Mouse (Mus musculus): ENCODE measurements around the gene Sprr2i. TPM values are rescaled to one million over a fixed set of nuclear protein-coding genes. Genes with fewer than 3 reads are reported as not detected.

Gene Sprr2i
- not detected in 2 replicates for polyA plus RNA-seq (2016; fragmentation: Nextera tagmentation; extraction: Ambion mirVana)

DNA sequence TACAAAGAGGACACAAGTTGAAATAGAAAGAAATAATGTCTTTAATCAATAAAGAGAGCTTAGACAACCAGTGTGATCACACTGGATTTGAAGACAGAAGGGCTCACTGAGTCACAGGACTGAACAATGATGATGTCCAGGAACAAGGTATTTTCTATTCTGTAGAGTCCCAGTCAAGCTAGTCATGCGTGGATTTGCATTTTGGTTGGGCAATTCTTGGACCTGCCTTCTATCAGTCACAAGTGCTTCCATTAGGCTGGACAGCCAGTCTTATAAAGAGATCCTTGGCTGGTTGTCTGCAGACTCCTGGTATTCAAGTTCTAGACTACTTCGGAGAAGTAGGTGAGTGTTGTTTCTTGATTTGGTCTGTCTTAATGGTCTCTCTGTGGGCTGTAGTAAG, at the start of gene Sprr2i:
Sprr2i (plus strand) TSS at position 301 of the 400 bp plus-strand sequence.
- Histone ChIP-seq H3K4me3 (no peak within 1 kb of the TSS), H3K4me2 (replicated peaks) (no peak within 1 kb of the TSS), H3K36me3 (no peaks in the 10 kb centered on the region), H3K4me1 (no peaks in the 10 kb centered on the region), H3K27ac (no peak within 1 kb of the TSS), H3K27me3 (no peaks in the 10 kb centered on the region), H3K9ac (no peak within 1 kb of the TSS), H3K9me3 (replicated peaks) (no peaks in the 10 kb centered on the region)
- WGBS = 89% methylated on average over 2 of the region's 2 CpGs
- ATAC-seq (ENCODE audit: low FRiP score) = no peak

DNA sequence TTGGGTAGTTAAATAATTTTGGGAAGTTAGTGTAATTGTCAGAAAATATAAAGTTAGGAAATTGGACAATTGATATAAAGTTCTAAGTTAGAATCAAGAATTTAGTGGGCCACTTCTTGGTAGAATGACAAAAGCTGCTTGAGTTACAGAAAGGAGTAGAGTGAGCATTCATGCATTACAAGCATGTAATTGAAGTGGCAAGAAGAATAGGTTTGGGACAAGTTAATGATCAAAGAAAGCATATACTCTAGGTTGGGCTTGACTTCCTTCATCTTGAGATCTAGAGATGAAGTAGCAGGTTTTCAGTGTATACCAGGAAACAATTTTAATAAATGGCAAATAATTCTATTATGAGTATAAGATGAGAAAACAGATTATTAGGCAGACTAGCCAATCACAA, 46.2 kb upstream of the Sprr2i start:
- Histone ChIP-seq H3K27ac (no peak overlapping the region), H3K27me3 (no peaks in the 10 kb centered on the region), H3K4me2 (replicated peaks) (no peak overlapping the region), H3K4me3 (no peak overlapping the region), H3K9me3 (replicated peaks) (no peaks in the 10 kb centered on the region), H3K4me1 (no peaks in the 10 kb centered on the region), H3K36me3 (no peaks in the 10 kb centered on the region), H3K9ac (no peak overlapping the region)
- ATAC-seq (ENCODE audit: low FRiP score) = no peak

DNA sequence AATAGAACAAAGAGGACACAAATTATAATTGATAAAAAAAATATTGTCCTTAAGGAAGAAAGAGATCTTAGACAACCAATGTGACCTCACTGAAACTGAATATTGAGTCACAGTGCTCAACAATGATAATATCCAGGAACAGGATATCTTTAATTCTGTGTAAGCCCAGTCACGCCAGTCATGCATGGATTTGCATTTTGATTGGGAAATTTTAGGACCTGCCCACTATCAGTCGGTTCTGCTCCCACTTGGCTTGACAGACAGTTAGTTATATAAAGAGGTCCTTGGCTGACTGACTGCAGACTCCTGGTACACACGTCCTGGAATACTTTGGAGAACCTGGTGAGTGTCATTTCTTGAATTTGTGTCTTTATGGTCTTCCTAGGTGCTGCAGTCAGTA, 42.9 kb upstream of the Sprr2i start, which contains the start of gene Sprr2f:
Sprr2f (plus strand) TSS at position 301 of the 400 bp plus-strand sequence.
- no peaks in the 10 kb centered on the region for H3K9me3 ChIP-seq (replicated peaks)
- H3K27me3 ChIP-seq = no peaks in the 10 kb centered on the region
- no peak within 1 kb of the TSS for H3K4me3 ChIP-seq
- no peak within 1 kb of the TSS for H3K27ac ChIP-seq
- no peaks in the 10 kb centered on the region for H3K36me3 ChIP-seq
- WGBS = 74% methylated on average over 3 of the region's 3 CpGs
- H3K9ac ChIP-seq = no peak within 1 kb of the TSS
- H3K4me1 ChIP-seq = no peaks in the 10 kb centered on the region
- H3K4me2 ChIP-seq (replicated peaks) = no peak within 1 kb of the TSS
- no peak for ATAC-seq (ENCODE audit: low FRiP score)

DNA sequence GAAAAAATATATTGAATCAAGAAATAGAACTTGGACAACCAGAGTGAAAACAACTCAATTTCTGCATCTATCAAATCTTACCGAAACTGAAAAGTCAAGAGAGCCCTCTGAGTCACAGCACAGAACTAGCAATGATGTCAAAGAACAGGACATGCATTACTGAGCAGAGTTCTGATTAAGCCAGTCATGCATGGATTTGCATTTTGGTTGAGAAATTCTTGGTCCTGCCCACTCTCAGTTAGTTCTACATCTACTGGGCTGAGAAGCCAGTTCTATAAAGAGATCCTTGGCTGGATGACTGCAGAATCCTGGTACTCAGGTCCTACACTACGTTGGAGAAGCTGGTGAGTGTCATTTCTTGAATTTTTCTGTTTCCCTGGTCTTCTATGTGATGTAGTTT, 34.2 kb upstream of the Sprr2i start:
- H3K27me3 ChIP-seq = no peaks in the 10 kb centered on the region
- H3K36me3 ChIP-seq = no peaks in the 10 kb centered on the region
- no peak overlapping the region for H3K9ac ChIP-seq
- no peak for ATAC-seq (ENCODE audit: low FRiP score)
- no peak overlapping the region for H3K4me3 ChIP-seq
- H3K9me3 ChIP-seq (replicated peaks) = no peaks in the 10 kb centered on the region
- H3K4me2 ChIP-seq (replicated peaks) = no peak overlapping the region
- H3K27ac ChIP-seq = no peak overlapping the region
- H3K4me1 ChIP-seq = no peaks in the 10 kb centered on the region
- 76% methylated on average over 2 of the region's 2 CpGs for WGBS

DNA sequence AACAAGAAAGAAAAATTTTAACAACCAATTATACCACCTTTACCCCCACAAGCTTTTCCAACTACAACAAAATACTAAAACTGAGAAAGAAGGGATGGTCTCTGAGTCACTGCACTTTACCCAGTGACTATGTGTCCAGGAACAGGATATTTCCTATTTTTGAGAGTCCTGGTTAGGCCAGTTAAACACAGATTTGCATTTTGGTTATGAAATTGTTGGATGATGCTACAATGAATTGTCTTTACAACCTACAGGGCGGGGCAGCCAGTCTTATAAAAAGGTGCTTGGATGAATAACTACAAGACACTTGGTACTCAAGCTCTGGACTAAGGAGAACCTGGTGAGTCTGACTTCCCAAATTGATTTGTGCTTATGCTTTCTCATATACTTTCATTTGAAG, 22.4 kb upstream of the Sprr2i start, which contains the start of gene Sprr2h:
Sprr2h (plus strand) TSS at position 301 of the 400 bp plus-strand sequence.
- no peak for ATAC-seq (ENCODE audit: low FRiP score)
- WGBS = 96% methylated on average over 1 of the region's 1 CpGs
- H3K27me3 ChIP-seq = no peaks in the 10 kb centered on the region
- no peaks in the 10 kb centered on the region for H3K36me3 ChIP-seq
- no peak within 1 kb of the TSS for H3K27ac ChIP-seq
- H3K4me1 ChIP-seq = no peaks in the 10 kb centered on the region
- H3K4me3 ChIP-seq = no peak within 1 kb of the TSS
- no peak within 1 kb of the TSS for H3K4me2 ChIP-seq (replicated peaks)
- no peak within 1 kb of the TSS for H3K9ac ChIP-seq
- H3K9me3 ChIP-seq (replicated peaks) = no peaks in the 10 kb centered on the region

DNA sequence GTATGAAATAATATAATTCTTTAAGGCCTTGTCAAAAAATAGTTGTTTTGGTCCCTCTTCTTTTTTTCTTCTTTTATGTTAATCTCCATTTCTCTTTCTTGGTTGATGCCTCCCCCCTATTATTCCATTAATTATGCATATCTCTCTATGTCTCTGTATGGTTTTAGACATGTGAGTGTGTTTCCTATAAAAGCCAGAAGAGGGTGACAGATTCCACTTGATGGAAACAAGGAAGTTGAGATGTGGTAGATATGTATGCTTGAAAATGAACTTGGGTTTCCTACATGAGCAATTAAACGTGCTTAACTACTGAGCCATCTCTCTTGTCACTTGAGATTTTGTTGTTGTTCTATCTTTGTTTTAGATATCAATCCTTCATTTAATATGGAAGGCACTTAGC, 13.5 kb upstream of the Sprr2i start:
- Histone ChIP-seq H3K4me3 (no peak overlapping the region), H3K4me1 (no peaks in the 10 kb centered on the region), H3K36me3 (no peaks in the 10 kb centered on the region), H3K9ac (no peak overlapping the region), H3K4me2 (replicated peaks) (no peak overlapping the region), H3K9me3 (replicated peaks) (no peaks in the 10 kb centered on the region), H3K27me3 (no peaks in the 10 kb centered on the region), H3K27ac (no peak overlapping the region)
- 54% methylated on average over 1 of the region's 1 CpGs for WGBS
- no peak for ATAC-seq (ENCODE audit: low FRiP score)

DNA sequence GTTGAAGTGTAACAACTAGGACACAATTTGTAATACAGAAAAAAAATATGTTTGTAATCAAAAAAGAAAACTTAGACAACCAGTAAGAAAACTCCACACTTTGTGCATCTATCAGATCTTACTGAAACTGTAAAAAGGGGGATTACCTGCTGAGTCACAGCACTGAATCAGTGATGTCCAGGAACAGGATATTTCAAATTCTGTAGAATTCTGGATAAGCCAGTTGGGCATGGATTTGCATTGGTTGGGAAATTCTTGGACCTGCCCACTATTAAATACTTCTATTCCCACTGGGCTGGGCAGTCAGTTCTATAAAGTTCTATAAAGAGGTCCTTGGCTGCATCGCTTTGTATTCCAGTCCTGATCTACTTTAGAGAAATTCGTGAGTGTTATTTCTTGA, 10.0 kb downstream of the Sprr2i start, which contains the start of gene Sprr2j-ps:
Sprr2j-ps (plus strand) TSS at position 301 of the 400 bp plus-strand sequence.
- 90% methylated on average over 2 of the region's 2 CpGs for WGBS
- Histone ChIP-seq H3K27me3 (no peaks in the 10 kb centered on the region), H3K36me3 (no peaks in the 10 kb centered on the region), H3K4me1 (no peaks in the 10 kb centered on the region), H3K27ac (no peak within 1 kb of the TSS), H3K9me3 (replicated peaks) (no peaks in the 10 kb centered on the region), H3K9ac (no peak within 1 kb of the TSS), H3K4me2 (replicated peaks) (no peak within 1 kb of the TSS), H3K4me3 (no peak within 1 kb of the TSS)
- ATAC-seq (ENCODE audit: low FRiP score) = no peak

DNA sequence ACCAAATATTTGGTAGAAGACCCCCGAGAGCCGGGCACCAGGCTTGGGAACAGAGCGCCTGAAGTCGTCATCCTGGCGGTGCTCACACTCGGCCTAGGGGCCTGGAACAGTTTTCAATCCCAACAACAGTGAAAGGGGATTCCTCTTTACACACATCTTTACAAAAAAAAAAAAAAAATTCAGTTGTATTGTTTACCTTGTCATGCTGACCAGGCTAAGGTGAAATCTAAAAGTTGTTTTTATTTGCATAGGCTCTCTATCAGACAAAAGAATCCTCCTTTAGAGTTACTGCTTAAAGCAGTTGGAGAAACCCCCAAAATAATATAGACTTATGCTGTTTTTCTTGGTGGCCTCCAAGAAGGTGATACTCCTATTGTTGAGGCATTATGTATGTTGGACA, 21.5 kb downstream of the Sprr2i start, which contains the start of gene Gm9774:
Gm9774 (minus strand) TSS at position 101 of the 400 bp plus-strand sequence.
- Histone ChIP-seq H3K36me3 (no peaks in the 10 kb centered on the region), H3K4me1 (no peaks in the 10 kb centered on the region), H3K4me2 (replicated peaks) (no peak within 1 kb of the TSS), H3K27ac (no peak within 1 kb of the TSS), H3K4me3 (no peak within 1 kb of the TSS), H3K9me3 (replicated peaks) (no peaks in the 10 kb centered on the region), H3K27me3 (no peaks in the 10 kb centered on the region), H3K9ac (no peak within 1 kb of the TSS)
- ATAC-seq (ENCODE audit: low FRiP score) = no peak
- 93% methylated on average over 6 of the region's 6 CpGs for WGBS

DNA sequence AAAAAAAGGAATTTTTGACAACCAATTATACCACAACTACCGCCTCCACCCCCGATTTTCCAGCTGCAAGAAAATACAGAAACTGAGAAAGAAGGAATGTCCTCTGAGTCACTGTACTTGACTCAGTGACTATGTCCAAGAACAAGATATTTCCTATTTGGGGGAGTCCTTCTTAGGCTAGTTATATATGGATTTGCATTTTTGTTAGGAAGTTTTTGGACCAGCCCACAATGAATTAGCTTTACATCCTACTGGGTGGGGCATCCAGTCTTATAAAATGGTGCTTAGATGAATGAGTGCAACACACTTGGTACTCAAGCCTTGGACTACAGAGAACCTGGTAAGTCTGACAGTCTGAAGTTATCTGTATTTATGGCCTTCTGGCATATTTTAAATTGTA, 24.5 kb downstream of the Sprr2i start, which contains the start of gene Sprr2k:
Sprr2k (plus strand) TSS at position 301 of the 400 bp plus-strand sequence.
- Histone ChIP-seq H3K9ac (no peak within 1 kb of the TSS), H3K27ac (no peak within 1 kb of the TSS), H3K4me3 (no peak within 1 kb of the TSS), H3K4me1 (no peaks in the 10 kb centered on the region), H3K9me3 (replicated peaks) (no peaks in the 10 kb centered on the region), H3K4me2 (replicated peaks) (no peak within 1 kb of the TSS), H3K36me3 (no peaks in the 10 kb centered on the region), H3K27me3 (no peaks in the 10 kb centered on the region)
- no peak for ATAC-seq (ENCODE audit: low FRiP score)
- WGBS = 91% methylated on average over 2 of the region's 2 CpGs

DNA sequence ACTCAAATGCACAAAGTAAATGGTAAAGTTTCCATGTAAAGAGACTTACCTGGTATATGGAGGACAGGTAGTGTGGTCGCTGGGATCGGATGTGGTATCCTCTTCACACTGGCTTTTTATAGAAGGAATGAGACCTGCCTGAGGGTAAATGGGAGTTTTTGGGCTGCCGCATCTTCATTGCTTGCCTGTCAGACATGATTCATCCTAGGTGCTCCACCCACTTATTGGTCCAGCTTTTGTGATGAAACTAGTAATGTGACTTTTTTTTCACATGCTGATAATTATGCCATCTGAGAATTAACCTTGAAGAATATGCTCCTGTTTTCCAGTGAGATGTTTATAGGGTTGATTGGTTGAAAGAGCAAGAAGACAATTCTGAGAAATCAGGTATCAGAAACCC, 30.9 kb downstream of the Sprr2i start, which contains the start of gene Sprr1b:
Sprr1b (minus strand) TSS at position 101 of the 400 bp plus-strand sequence.
- Histone ChIP-seq H3K9me3 (replicated peaks) (no peaks in the 10 kb centered on the region), H3K27ac (no peak within 1 kb of the TSS), H3K27me3 (no peaks in the 10 kb centered on the region), H3K4me3 (no peak within 1 kb of the TSS), H3K4me2 (replicated peaks) (no peak within 1 kb of the TSS), H3K36me3 (no peaks in the 10 kb centered on the region), H3K9ac (no peak within 1 kb of the TSS), H3K4me1 (no peaks in the 10 kb centered on the region)
- no peak for ATAC-seq (ENCODE audit: low FRiP score)
- 92% methylated on average over 3 of the region's 3 CpGs for WGBS

DNA sequence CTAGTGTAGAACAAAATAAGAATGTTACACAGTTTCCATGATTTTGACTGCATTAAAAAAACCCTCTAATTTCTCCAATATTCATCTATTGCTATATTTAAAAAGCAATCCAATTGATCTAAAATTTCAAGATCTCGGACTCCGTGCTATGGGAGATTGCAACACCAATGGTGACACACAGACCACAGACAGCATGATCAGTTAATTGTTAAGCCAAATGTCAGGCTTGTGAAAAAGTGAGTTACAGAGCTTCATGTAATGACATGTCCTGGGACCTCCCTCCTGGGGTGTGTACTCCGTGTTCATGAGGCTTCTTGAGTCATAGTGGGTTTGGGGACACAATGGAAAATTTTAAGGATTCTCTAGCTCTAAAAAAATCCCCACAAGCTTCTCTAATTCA, 32.4 kb downstream of the Sprr2i start:
- no peak for ATAC-seq (ENCODE audit: low FRiP score)
- no peak overlapping the region for H3K4me3 ChIP-seq
- H3K27me3 ChIP-seq = no peaks in the 10 kb centered on the region

DNA sequence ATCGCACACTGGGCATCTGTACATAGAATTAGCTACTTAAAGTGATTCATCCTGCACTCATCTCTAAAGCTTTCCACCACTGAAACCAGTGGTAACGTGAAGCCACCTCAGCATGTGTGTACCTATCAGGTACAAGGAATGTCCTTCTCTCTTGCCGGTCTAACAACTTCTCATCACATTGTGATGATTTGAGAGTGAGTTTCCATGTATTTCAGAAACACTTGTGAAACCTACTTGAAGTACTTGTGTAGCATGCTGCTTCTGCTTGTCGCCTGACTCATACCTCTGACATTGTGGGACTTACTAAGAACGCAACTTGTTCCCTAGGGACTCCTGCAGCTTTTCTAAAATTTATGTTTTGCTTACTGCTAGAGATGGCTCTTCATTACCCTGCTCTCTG, 47.4 kb downstream of the Sprr2i start:
- no peak overlapping the region for H3K4me3 ChIP-seq
- H3K9ac ChIP-seq = no peak overlapping the region
- no peaks in the 10 kb centered on the region for H3K36me3 ChIP-seq
- no peak overlapping the region for H3K4me2 ChIP-seq (replicated peaks)
- no peaks in the 10 kb centered on the region for H3K27me3 ChIP-seq
- ATAC-seq (ENCODE audit: low FRiP score) = no peak
- 85% methylated on average over 5 of the region's 5 CpGs for WGBS
- H3K9me3 ChIP-seq (replicated peaks) = no peaks in the 10 kb centered on the region
- no peaks in the 10 kb centered on the region for H3K4me1 ChIP-seq
- no peak overlapping the region for H3K27ac ChIP-seq

More for the DNA sequence above, 32.4 kb downstream of the Sprr2i start:
- H3K9ac ChIP-seq = no peak overlapping the region
- 92% methylated on average over 3 of the region's 3 CpGs for WGBS
- no peak overlapping the region for H3K27ac ChIP-seq
- H3K4me2 ChIP-seq (replicated peaks) = no peak overlapping the region
- no peaks in the 10 kb centered on the region for H3K9me3 ChIP-seq (replicated peaks)
- no peaks in the 10 kb centered on the region for H3K36me3 ChIP-seq
- no peaks in the 10 kb centered on the region for H3K4me1 ChIP-seq

DNA sequence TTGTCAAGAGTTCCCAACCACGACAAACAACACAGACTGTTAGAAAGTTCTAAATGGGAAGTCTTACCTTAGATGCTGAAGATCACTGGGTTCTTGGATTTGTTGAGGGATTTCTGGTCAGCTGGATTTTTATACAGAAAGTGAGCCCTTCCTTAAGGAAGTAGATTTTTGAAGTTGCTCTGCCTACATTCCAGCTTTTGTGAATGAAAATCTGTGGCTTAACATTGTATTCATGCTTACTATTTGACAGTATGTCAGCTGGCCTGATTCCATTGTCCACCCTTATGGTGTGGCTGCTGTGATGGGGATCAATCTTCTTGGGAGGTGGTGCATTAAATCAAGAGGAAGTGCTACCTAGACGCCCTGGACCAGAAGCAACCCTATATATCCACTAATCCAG, 50.8 kb downstream of the Sprr2i start, which contains the start of gene Sprr3:
Sprr3 (minus strand) TSS at position 101 of the 400 bp plus-strand sequence.
- no peak for ATAC-seq (ENCODE audit: low FRiP score)
- no peak within 1 kb of the TSS for H3K9ac ChIP-seq
- H3K27ac ChIP-seq = no peak within 1 kb of the TSS
- no peaks in the 10 kb centered on the region for H3K36me3 ChIP-seq
- 67% methylated on average over 2 of the region's 2 CpGs for WGBS
- no peaks in the 10 kb centered on the region for H3K27me3 ChIP-seq
- H3K4me3 ChIP-seq = no peak within 1 kb of the TSS
- H3K9me3 ChIP-seq (replicated peaks) = no peaks in the 10 kb centered on the region
- no peak within 1 kb of the TSS for H3K4me2 ChIP-seq (replicated peaks)
- H3K4me1 ChIP-seq = no peaks in the 10 kb centered on the region
